Mouse (Mus musculus) forebrain, embryonic 14.5 days (tissue): ENCODE results near the gene Tmem214. TPM values are rescaled to one million over a fixed set of nuclear protein-coding genes. Genes with fewer than 3 reads are reported as not detected.
A peak's percentile ranks its signal among the peaks of the same experiment; 100 is the strongest.

Experiments
- ATAC-seq: fragments of 200-750 bp; cut with Nextera tagmentation; 2 replicates; pipeline ENCODE4 v1.8.0; 2017; ENCODE audit warnings: mild to moderate bottlenecking, moderate library complexity
- DNase-seq: peaks from one replicate; pipeline ENCODE4 v3.0.0-alpha.2; 2015; ENCODE audit warnings: low spot score
- H3K27ac ChIP-seq: fragments of 300-500 bp; sonication (generic); 2 replicates; pipeline ENCODE4 v1.5.1; 2014; ENCODE audit warnings: low read depth, mild to moderate bottlenecking, control low read depth, low read length, moderate library complexity
- H3K27me3 ChIP-seq: fragments of 300-500 bp; sonication (generic); replicated peaks from 2 replicates; pipeline ENCODE4 v1.6.1; 2014; ENCODE audit warnings: low read length, control low read depth, mixed read lengths; ENCODE audit not compliant: control insufficient read depth, insufficient read depth
- H3K36me3 ChIP-seq: fragments of 300-500 bp; sonication (generic); 2 replicates; pipeline ENCODE4 v1.6.1; 2014; ENCODE audit warnings: low read length, control low read depth; ENCODE audit not compliant: control insufficient read depth, insufficient read depth
- H3K4me1 ChIP-seq: fragments of 300-500 bp; sonication (generic); 2 replicates; pipeline ENCODE4 v1.6.1; 2014; ENCODE audit warnings: antibody characterized with exemption, low read length, control low read depth; ENCODE audit not compliant: control insufficient read depth, insufficient read depth
- H3K4me2 ChIP-seq: fragments of 300-500 bp; sonication (generic); 2 replicates; pipeline ENCODE4 v1.6.1; 2014; ENCODE audit warnings: mild to moderate bottlenecking, control low read depth, low read length
- H3K4me3 ChIP-seq: fragments of 300-500 bp; sonication (generic); 2 replicates; pipeline ENCODE4 v1.5.1; 2014; ENCODE audit warnings: low read depth, low read length, control low read depth
- H3K9ac ChIP-seq: fragments of 300-500 bp; sonication (generic); 2 replicates; pipeline ENCODE4 v1.6.1; 2014; ENCODE audit warnings: mild to moderate bottlenecking, low read length, control low read depth, moderate library complexity
- H3K9me3 ChIP-seq: fragments of 300-500 bp; sonication (generic); replicated peaks from 2 replicates; pipeline ENCODE4 v1.6.1; 2016; ENCODE audit warnings: low read length, control low read depth, mixed read lengths; ENCODE audit not compliant: control insufficient read depth
- WGBS: fragments of 180-500 bp; shearing (Covaris S2); extraction: QIAGEN DNeasy Blood & Tissue Kit; methylation state at CpG from one replicate; pipeline ENCODE4 v1.1.7; 2014; 5-methylcytosine and 5-hydroxymethylcytosine counted together
- polyA plus RNA-seq: library from polyadenylated mRNA; unstranded; fragments of >200 nt; fragmentation: Nextera tagmentation; extraction: Ambion mirVana; gene quantifications from 2 replicates; pipeline ENCODE4 v1.2.1, GENCODE M21; 2014

The Tmem214 gene
- polyA plus RNA-seq, 1 experiment from 2014 or later: 30.6 TPM

- H3K4me3 ChIP-seq: no peak overlapping the region
- no peak overlapping the region for H3K9ac ChIP-seq
- H3K4me2 ChIP-seq: peak overlapping the region; percentile 12; the same call in 1 of the 2 replicates
- H3K9me3 ChIP-seq: no peaks in the 10 kb centered on the region
- 0 out of 2 replicates have a peak overlapping the region, but pooled peaks have one; percentile 2 for H3K27ac ChIP-seq
- H3K4me1 ChIP-seq: peaks cover 14% of the 10 kb centered on the region
- DNase-seq (no peak), ATAC-seq (peak; percentile 35)
- H3K36me3 ChIP-seq: no peaks in the 10 kb centered on the region
- no peaks in the 10 kb centered on the region for H3K27me3 ChIP-seq
- 75% methylated on average over 9 of the region's 9 CpGs for WGBS
These were observed 47.6 kb downstream of the Tmem214 start for GRCm38 (mm10) chr5:30915456-30915855.

GRCm38 (mm10) chr5:30915974-30916433, 48.2 kb downstream of the Tmem214 start:
- Histone ChIP-seq H3K4me1 (peaks cover 17% of the 10 kb centered on the region), H3K27ac (0 out of 2 replicates have a peak overlapping the region, but pooled peaks have one; percentile 11), H3K4me2 (peak overlapping the region; percentile 31; the same call in 1 of the 2 replicates), H3K27me3 (no peaks in the 10 kb centered on the region), H3K36me3 (no peaks in the 10 kb centered on the region), H3K4me3 (no peak overlapping the region), H3K9me3 (no peaks in the 10 kb centered on the region), H3K9ac (no peak overlapping the region)
- WGBS: under 1% methylated on average over 7 of the region's 7 CpGs
- DNase-seq: peak; percentile 99
- ATAC-seq: peak; percentile 92

- no peak overlapping the region; the same call in 1 of the 2 replicates for H3K27ac ChIP-seq
- H3K4me3 ChIP-seq: no peak overlapping the region
- no peaks in the 10 kb centered on the region for H3K36me3 ChIP-seq
- no peaks in the 10 kb centered on the region for H3K27me3 ChIP-seq
- peaks cover 20% of the 10 kb centered on the region for H3K4me1 ChIP-seq
- DNase-seq: no peak
- no peak overlapping the region for H3K4me2 ChIP-seq
- WGBS: 92% methylated on average over 9 of the region's 9 CpGs
- ATAC-seq: no peak
- H3K9me3 ChIP-seq: no peaks in the 10 kb centered on the region
- H3K9ac ChIP-seq: no peak overlapping the region
These were observed 49.0 kb downstream of the Tmem214 start for GRCm38 (mm10) chr5:30916841-30917240.

- no peaks in the 10 kb centered on the region for H3K9me3 ChIP-seq
- peaks cover 23% of the 10 kb centered on the region for H3K4me1 ChIP-seq
- H3K27me3 ChIP-seq: no peaks in the 10 kb centered on the region
- no peak overlapping the region for H3K27ac ChIP-seq
- H3K4me3 ChIP-seq: no peak overlapping the region
- DNase-seq: no peak
- ATAC-seq: no peak
- H3K36me3 ChIP-seq: no peaks in the 10 kb centered on the region
- no peak overlapping the region for H3K9ac ChIP-seq
- WGBS: 89% methylated on average over 11 of the region's 11 CpGs
- no peak overlapping the region for H3K4me2 ChIP-seq
These were observed 49.5 kb downstream of the Tmem214 start for GRCm38 (mm10) chr5:30917348-30917747.

GRCm38 (mm10) chr5:30917891-30918670, 50.3 kb downstream of the Tmem214 start:
- Histone ChIP-seq H3K36me3 (no peaks in the 10 kb centered on the region), H3K27ac (no peak overlapping the region), H3K9me3 (no peaks in the 10 kb centered on the region), H3K4me3 (no peak overlapping the region), H3K27me3 (no peaks in the 10 kb centered on the region), H3K9ac (peak overlapping the region; percentile 8; the same call in 1 of the 2 replicates), H3K4me2 (no peak overlapping the region), H3K4me1 (peaks cover 16% of the 10 kb centered on the region)
- WGBS: 84% methylated on average over 31 of the region's 31 CpGs
- ATAC-seq (no peak), DNase-seq (no peak)

- DNase-seq (no peak), ATAC-seq (no peak)
- Histone ChIP-seq H3K4me1 (peaks cover 15% of the 10 kb centered on the region; the same call in 1 of the 2 replicates), H3K27me3 (no peaks in the 10 kb centered on the region), H3K4me2 (no peak overlapping the region), H3K9ac (no peak overlapping the region), H3K4me3 (no peak overlapping the region), H3K36me3 (no peaks in the 10 kb centered on the region), H3K9me3 (no peaks in the 10 kb centered on the region), H3K27ac (no peak overlapping the region)
- 80% methylated on average over 8 of the region's 8 CpGs for WGBS
These were observed 50.9 kb downstream of the Tmem214 start for GRCm38 (mm10) chr5:30918691-30919090.

GRCm38 (mm10) chr5:30919831-30920614, 52.2 kb downstream of the Tmem214 start:
- Histone ChIP-seq H3K4me2 (no peak overlapping the region), H3K9ac (no peak overlapping the region)

GRCm38 (mm10) chr5:30920621-30921020, 52.8 kb downstream of the Tmem214 start:
- H3K9me3 ChIP-seq: no peaks in the 10 kb centered on the region
- H3K27ac ChIP-seq: no peak overlapping the region
- H3K9ac ChIP-seq: no peak overlapping the region
- no peaks in the 10 kb centered on the region for H3K36me3 ChIP-seq
- ATAC-seq (no peak), DNase-seq (no peak)
- WGBS: 63% methylated on average over 19 of the region's 19 CpGs
- H3K4me3 ChIP-seq: 0 out of 2 replicates have a peak overlapping the region, but pooled peaks have one; percentile 5
- H3K4me1 ChIP-seq: peaks cover 15% of the 10 kb centered on the region; the same call in 1 of the 2 replicates
- no peaks in the 10 kb centered on the region for H3K27me3 ChIP-seq
- peak overlapping the region; percentile 80; the same call in 1 of the 2 replicates for H3K4me2 ChIP-seq

More at GRCm38 (mm10) chr5:30919831-30920614, 52.2 kb downstream of the Tmem214 start:
- Histone ChIP-seq H3K27ac (no peak overlapping the region), H3K27me3 (no peaks in the 10 kb centered on the region), H3K36me3 (no peaks in the 10 kb centered on the region), H3K9me3 (no peaks in the 10 kb centered on the region), H3K4me3 (no peak overlapping the region), H3K4me1 (peaks cover 15% of the 10 kb centered on the region; the same call in 1 of the 2 replicates)
- DNase-seq (no peak), ATAC-seq (no peak)
- 52% methylated on average over 11 of the region's 11 CpGs for WGBS
